18 mouse cellular contexts compared by ENCODE assay signal in the genomic region with DNA sequence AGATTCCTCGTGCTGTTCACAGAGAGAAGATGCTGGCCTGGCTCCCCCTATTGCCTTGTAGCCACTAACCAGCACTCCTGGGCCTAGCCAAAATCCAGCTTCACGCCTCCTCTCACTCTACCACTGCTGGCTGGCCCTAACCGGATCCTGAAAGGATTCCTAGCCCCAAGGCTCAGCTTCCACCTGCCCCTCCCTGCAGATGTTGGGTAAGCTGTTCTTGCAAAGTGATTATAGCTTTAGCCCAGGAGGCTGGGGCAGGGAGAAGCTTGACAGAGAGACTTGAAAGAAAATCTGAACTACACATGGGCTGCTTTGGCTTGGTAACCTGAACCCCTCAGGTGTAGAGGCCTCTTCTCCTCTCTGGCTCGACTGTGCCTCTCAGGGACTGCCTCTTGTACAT.
DNase-seq lines count a peak whose midpoint lies in the region; ATAC-seq and TF ChIP-seq lines count a peak whose summit lies in the region.
"Had no signal": no experiment of that assay in that cellular context is flagged by ENCODE, and none has a peak within 500 bp of the region (broad histone marks: within the 10 kb centered on the region; RNA-seq: fewer than 3 reads in every experiment).

No protein-coding gene starts in this region.

- H3K9me3 ChIP-seq in limb, embryonic 13.5 days, result no peaks in the 10 kb centered on the region
- H3K9me3 ChIP-seq: heart, embryonic 12.5 days; hindbrain, embryonic 10.5 days; intestine, embryonic 15.5 days had no signal

- no peaks in the 10 kb centered on the region for H3K27me3 ChIP-seq in kidney, adult 2 months (replicated peaks; ENCODE audit: control insufficient read depth, insufficient read depth, low read length)
- H3K27me3 ChIP-seq in limb, embryonic 13.5 days, result no peaks in the 10 kb centered on the region
- H3K27me3 ChIP-seq: intestine, embryonic 15.5 days had no signal

- no peak overlapping the region for H3K27ac ChIP-seq in kidney, adult 2 months (ENCODE audit: insufficient read depth, low read depth, low read length)
- H3K27ac ChIP-seq in limb, embryonic 13.5 days, result peak overlapping the region; percentile 69
- H3K27ac ChIP-seq: gastrocnemius, adult 2 months; hindbrain, embryonic 10.5 days; hindbrain, embryonic 14.5 days; intestine, embryonic 15.5 days had no signal

- TF ChIP-seq CTCF in kidney, adult 2 months (conservative IDR thresholded peaks at IDR 0.05; ENCODE audit: insufficient read depth, insufficient read length, low read depth, low read length), result no peak

- peak; percentile 3 for DNase-seq in kidney, adult 2 months
- DNase-seq in kidney, postnatal 10 days, result no peak
- DNase-seq in ZHBTc4 (ENCODE audit: low read depth, low spot score), result peak; percentile 67
- DNase-seq in forelimb bud, embryonic 11.5 days (ENCODE audit: low read depth, low spot score), result peak; percentile 57
- DNase-seq in natural killer cell, adult 2 months (ENCODE audit: low spot score in 2 of 2), result no peak
- no peak for DNase-seq in cerebellum, adult 11-12 months
- DNase-seq in embryo, embryonic 10.5 days (ENCODE audit: low spot score), result no peak
- DNase-seq: adrenal gland, postnatal 10 days; cerebellum, adult 11 months; embryo, embryonic 11 days; gastrocnemius, adult 2 months; gastrocnemius, postnatal 25 days had no signal

- H3K4me2 ChIP-seq in limb, embryonic 13.5 days (replicated peaks), result no peak overlapping the region
- H3K4me2 ChIP-seq: heart, embryonic 12.5 days; hindbrain, embryonic 14.5 days; intestine, embryonic 15.5 days had no signal

- no peak overlapping the region for H3K4me3 ChIP-seq in kidney, adult 2 months (ENCODE audit: insufficient read depth, low read depth, low read length)
- no peak overlapping the region for H3K4me3 ChIP-seq in limb, embryonic 13.5 days
- H3K4me3 ChIP-seq: gastrocnemius, adult 2 months; heart, embryonic 12.5 days; hindbrain, embryonic 10.5 days; intestine, embryonic 15.5 days had no signal

- no peaks in the 10 kb centered on the region for H3K36me3 ChIP-seq in kidney, adult 2 months (ENCODE audit: control insufficient read depth, insufficient read depth, low read length)
- no peaks in the 10 kb centered on the region for H3K36me3 ChIP-seq in limb, embryonic 13.5 days
- H3K36me3 ChIP-seq: heart, embryonic 12.5 days; hindbrain, embryonic 10.5 days; intestine, embryonic 15.5 days had no signal

- H3K4me1 ChIP-seq in kidney, adult 2 months (ENCODE audit: control insufficient read depth, insufficient read depth, low read length), result no peaks in the 10 kb centered on the region
- peaks cover 28% of the 10 kb centered on the region for H3K4me1 ChIP-seq in limb, embryonic 13.5 days
- H3K4me1 ChIP-seq: heart, embryonic 12.5 days; hindbrain, embryonic 10.5 days; intestine, embryonic 15.5 days had no signal

- 0 out of 2 replicates have a peak overlapping the region, but pooled peaks have one; percentile 31 for H3K9ac ChIP-seq in limb, embryonic 13.5 days
- H3K9ac ChIP-seq: heart, embryonic 12.5 days; hindbrain, embryonic 14.5 days; intestine, embryonic 15.5 days had no signal

- TF ChIP-seq POLR2A in kidney, adult 2 months (IDR thresholded peaks at IDR 0.05; ENCODE audit: low read depth, low read length), result no peak

- 68% methylated on average over 4 of the region's 4 CpGs for WGBS in kidney, adult 2 months
- WGBS in limb, embryonic 13.5 days, result 34% methylated on average over 4 of the region's 4 CpGs

- ATAC-seq in limb, embryonic 13.5 days (ENCODE audit: low FRiP score, low read depth), result peak; percentile 66; the same call in 1 of the 2 replicates
- ATAC-seq: forebrain, embryonic 16.5 days; intestine, embryonic 15.5 days had no signal

Comparison
In these comparisons a context has a peak if more than half of its experiments do, and no peak if none do; other contexts are left out.
1. DNase-seq: peak in kidney, adult 2 months (single experiment), ZHBTc4 (single experiment) and forelimb bud, embryonic 11.5 days (single experiment); none in kidney, postnatal 10 days (single experiment), natural killer cell, adult 2 months (0 of 2), cerebellum, adult 11-12 months (single experiment) and embryo, embryonic 10.5 days (single experiment).